Mouse (Mus musculus): ENCODE data around the gene Cybb.
"Not testable (repeated sequence)": the region's sequence is repeated elsewhere in the genome, so short reads cannot be mapped to it uniquely, and the experiment has no call there.

Gene Cybb

DNA sequence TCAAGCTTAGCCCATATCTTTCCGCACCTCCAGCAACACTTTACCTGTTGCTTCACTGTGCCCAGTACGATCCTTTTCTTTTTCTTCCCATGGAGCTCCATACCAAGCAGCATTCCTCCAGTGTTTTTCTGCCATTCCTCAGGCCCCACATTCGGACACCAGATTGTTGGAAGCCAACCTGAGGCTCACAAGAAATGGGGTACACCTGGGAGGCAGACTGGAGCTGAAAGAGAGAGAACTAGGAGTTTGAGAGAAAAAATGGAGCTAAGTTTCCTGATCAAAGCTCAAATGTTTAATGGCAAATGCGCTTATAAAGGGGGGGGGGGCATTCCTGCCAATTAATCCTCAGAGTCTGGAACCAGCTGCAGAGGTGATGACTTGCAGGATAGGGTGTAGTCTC, at the start of gene Cybb:
Cybb (minus strand) TSS at position 101 of the 400 bp plus-strand sequence.
- DNase-seq (ENCODE audit: low read depth), result no peak

DNA sequence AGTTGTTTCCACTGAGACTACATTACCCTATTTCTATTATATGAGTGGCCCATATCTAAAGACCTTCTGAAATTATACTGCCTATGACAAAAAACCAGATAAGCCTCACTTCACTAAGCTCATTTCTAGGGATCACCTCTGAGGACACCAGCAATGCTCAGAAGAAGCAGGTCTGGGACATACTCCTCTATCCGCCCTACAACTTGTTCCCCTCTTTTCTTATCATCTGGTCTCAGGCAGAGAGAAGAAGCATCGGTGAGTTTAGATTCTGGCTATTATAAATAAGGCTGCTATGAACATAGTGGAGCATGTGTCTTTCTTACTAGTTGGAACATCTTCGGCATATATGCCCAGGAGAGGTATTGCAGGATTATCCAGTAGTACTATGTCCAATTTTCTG, 49.3 kb upstream of the Cybb start:
- no peak for DNase-seq (ENCODE audit: low read depth)

DNA sequence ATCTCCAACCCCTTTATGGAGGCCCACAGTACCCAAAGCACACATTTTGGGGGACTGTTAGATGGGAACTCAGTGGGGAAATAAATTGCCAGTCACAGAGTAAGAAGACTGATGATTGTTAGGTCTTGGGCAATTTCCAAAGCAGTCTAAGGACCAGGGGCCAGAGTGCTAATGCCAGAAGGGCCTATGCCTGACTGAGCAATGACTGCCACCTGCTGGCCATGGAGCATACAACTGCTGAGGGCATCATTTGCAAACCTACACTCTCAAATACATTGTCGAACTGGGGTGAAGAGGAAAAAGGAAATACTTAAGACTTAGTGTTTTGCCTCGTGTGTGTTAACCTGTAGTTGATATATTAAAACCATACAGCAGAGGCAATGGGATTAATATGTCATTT, 32.4 kb upstream of the Cybb start:
- DNase-seq (ENCODE audit: low read depth), result peak; percentile 11

DNA sequence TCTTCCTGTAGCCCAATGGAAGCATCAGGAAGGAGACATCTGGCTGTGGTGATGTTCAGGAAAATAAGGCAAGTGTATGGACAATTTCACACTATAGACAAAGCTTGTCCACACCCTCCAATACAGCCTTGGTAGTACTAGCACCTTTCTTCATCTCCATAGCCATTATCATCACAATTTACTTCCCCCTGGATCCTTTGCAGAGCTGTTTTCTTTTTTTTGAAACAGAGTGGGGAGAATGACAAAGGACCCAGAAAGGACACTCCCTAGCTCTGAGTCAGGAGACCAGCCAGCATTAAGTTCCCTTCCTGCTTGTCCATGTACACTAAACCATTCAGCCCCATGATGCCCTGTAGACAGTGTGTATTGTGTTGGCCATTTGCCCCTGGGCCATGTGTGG, 30.0 kb upstream of the Cybb start:
- not testable (repeated sequence) for DNase-seq (ENCODE audit: low read depth)

DNA sequence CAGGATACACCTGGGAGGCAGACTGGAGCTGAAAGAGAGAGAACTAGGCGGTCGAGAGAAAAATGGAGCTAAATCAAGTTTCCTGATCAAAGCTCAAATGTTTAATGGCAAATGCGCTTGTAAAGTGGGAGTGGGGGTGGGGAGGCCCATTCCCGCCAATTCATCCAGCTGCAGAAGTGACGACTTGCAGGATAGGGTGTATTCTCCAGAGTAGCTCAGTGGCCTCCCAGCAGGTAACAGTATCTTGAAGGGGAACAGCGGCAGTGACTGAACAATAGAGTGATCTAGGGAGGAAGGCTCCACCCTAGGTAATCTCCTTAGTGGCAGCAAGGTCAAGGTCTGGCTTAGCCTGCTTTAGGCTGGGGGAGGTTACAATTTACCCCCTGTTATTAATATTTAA, 12.5 kb downstream of the Cybb start:
- DNase-seq (ENCODE audit: low read depth), result not testable (repeated sequence)

DNA sequence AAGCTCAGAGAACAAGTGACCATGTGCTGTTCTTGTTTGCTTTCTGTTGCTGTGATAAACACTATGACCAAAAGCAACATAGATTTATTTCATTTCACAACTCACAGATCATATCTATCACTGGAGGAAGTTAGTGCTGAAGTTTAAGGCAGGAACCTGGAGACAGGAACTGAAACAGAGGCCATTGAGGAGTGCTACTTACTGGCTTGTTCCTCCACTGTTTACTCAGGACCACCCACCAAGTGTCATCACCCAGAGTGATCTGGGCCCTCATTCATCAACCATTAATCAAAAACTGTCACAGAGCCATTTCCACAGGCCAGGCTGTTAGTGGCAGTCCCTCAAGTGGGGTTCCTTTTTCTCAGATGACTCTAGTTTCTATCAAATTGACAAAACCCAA, 13.1 kb downstream of the Cybb start:
- DNase-seq (ENCODE audit: low read depth), result no peak

DNA sequence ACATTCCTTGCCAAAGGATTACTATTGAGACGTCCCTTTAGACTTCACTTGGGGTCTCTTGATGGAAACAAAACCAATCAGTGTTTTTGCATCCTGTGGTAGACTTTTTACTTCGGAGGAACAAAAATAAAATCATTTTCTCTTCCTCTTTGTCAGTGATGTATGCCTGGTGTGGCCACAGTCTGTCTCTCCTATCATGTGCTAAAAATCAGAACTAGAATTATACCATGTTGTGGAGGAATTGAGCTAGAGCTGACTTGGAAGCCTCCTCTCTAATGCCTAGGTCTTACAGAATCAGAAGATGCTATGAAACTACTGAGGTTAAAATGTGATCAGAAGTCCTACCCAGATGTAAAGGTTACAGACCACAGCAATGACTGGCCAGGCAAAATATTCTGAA, 13.8 kb downstream of the Cybb start:
- DNase-seq (ENCODE audit: low read depth), result no peak

DNA sequence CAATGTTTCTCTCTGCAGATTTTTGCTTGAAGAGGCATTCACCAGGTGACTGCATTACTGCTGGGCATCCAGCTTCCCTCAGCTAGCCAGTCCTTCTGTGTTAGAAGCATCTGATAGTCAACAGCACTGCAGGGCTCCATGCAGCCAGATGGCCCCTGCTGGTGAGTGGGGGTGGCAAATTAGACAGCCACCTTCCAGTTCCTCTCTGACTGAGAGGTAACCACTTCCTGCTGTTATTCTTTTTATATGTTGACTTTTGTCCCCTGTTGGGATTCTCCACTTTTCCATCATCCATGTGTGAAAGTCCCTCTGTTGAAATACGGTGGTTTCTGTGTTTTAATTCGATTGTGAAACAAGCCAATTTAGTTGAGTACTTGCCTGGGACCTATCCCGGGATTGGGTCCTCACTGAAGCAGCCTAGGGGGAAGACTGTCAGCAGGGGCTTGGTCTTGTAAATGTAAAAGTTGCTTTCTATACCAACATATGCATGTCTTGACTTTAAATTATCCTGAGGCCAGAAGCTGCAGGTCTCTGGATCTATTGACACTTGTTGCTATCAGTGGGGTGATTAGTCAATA, 16.7 kb downstream of the Cybb start:
- peak; percentile 2 for DNase-seq (ENCODE audit: low read depth)

DNA sequence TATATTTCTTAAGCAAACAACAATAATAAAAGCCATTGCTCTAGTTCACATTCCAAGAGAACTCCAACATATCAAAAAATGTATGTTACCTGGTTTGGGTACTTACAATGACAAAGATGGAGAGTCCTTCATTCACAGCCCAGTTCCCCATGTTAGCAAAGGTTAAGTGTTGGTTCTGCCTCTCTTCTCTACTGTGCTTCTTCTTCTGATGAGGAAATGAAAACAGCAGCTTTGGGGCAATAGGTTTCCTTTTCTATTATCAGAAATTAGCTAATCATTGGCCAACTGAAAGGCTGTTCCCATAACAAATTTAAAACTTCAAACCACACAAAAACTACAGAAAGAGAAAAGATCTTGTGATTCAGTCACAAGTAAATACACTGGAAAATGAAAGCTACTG, 18.5 kb downstream of the Cybb start:
- DNase-seq (ENCODE audit: low read depth), result no peak

DNA sequence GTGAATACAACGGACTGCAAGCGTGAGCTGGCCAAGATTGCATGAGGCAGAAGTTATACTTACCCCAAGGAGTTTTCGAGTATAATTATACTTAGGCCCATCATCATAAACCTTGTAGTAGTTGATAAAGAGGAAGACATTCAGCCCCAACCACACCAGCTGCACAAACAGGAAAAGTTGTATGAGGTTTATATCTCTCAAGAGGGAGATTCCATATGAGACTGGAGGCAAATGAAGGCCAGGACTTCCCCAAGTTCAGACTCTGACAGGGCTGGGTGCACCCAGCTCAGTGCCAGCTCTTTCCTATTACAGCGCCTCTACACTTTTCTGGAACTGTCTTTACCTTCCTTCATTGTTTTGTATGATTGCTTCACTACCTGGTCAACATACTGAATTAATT, 20.6 kb downstream of the Cybb start:
- no peak for DNase-seq (ENCODE audit: low read depth)

DNA sequence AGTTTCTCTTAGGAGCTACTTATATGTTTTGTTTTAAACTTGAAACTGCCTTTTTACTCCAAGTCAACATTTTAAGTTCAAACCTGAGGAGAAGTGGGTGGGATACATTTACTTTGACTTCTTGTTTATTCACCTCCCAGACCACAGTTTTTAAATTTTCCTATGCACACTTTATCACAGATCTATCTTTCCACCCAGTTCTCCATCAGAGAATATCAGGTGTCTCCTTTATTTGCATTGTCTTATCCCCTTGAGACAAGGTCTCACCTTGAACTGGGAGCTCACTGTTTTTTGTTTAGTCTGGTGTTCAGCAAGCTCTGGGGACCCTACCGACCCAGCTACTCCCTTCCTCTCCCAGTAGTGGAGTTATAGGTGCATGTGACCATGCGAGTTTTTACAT, 21.7 kb downstream of the Cybb start:
- DNase-seq (ENCODE audit: low read depth), result no peak

DNA sequence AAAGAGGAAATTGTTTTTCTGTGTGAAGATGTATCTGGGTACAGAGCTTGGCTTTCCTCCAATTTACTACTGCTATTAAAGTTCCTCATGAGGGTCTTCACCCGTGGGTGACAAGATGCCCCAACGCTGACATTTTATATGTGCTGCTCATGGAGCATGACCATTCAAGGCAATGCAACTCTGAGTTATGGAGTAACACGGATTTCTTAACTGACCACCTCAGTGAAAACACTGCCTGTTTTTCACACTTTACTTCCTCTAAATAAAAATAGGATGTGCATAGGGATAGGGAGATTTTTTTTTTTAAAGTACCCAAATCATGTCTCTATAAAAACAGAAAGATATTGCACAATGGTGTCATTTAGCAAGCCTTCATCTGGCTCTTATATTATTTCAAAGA, 24.9 kb downstream of the Cybb start:
- no peak for DNase-seq (ENCODE audit: low read depth)

DNA sequence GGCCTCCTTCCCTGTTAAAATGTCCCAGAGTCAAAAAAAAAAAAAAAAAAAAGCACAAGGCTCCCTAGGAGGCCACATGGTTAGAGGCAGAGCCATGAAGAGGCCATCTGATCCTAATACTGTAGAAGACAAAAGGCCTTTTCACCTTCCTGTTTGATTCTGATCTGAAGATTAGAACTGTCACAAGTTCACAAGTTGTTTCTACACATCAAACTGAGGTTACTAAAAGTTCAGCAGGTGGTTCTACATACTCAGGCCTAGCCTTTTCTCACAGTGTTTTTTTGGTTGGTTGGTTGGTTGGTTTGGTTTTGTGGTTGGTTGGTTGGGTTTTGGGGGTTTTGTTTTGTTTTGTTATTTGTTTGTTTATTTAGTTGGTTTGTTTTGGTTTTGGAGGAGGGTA, 26.2 kb downstream of the Cybb start:
- DNase-seq (ENCODE audit: low read depth), result no peak

DNA sequence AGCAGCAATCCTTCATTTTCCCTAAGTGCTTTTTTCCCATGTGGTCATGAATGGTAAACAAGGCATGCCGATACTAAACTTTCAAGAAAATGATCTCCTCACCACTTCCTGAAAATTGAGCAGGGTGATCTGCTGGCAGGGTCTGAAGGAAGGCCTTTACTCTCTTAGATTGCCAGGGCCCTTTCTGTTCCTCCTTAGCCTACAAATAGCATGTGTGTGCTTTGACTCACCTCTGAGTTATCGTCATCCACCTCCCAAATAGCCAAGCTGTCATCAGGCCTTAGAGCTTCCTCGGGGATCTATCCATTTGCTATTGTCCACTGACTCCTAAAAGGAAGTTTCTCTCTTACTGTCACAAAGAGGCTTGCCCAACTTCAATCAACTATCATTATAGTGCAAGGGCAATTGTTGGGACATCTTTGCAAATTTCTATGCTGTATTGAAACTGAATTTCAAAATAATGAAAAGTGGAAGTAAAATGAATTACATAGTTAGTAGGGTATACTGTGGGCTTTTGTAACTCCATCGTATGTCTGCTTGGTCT, 27.1 kb downstream of the Cybb start:
- no peak for DNase-seq (ENCODE audit: low read depth)

DNA sequence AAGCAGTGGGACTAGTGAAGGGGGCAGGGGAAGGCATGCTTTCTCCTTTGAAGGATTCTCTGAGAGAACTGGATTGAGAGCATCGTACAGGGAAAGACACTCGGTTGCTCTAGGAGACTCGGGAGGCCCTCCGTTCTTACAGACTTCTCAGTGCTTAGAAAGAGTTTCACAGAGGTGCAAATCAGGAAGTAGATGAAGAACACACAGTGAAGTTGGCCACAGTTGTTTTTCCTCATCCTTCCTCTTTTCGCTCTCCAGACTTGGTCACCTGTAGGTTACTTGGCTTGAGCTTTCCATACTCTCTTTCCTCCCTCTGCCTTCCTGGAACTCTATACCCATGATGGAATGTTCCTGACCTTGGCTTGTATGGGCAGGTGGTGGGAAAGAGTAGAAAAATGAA, 35.2 kb downstream of the Cybb start:
- no peak for DNase-seq (ENCODE audit: low read depth)

DNA sequence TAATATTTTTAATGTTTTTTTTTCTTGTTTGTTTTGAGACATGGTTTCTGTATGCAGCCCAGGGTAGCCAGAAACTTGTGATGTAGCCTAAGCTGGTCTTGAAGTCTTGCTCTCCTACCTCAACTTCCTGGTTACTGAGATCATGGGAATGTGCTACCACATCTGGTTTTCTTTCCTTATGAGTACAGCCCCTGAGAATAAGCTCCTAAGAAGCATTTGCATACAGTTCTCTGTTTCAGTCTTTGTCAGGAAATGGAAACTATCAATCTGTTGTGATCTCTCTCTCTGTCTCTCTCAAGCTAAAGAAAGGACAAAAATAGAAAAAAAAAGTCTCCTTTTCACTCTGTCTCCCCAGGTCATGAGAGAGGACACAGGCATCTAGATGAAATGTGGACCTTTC, 40.3 kb downstream of the Cybb start:
- DNase-seq (ENCODE audit: low read depth), result no peak

DNA sequence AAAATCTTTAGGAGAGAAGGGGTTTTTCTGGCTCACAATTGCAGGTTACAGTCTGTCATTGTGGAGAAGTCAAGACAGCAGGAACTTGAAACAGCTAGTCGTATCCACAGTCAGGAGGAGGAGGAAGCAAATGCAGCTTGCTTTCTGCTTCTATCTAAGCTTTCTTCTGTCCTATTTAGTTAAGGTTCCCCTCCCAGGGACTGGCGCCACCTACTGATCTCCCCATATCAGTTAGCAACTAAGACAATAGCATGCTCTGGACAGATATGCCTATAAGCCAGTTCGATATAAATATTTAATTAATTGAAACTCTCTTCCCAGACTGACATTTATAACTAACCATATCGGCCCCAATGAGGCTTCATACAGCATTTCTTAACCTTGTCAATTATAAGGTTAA, 46.5 kb downstream of the Cybb start:
- DNase-seq (ENCODE audit: low read depth), result no peak

DNA sequence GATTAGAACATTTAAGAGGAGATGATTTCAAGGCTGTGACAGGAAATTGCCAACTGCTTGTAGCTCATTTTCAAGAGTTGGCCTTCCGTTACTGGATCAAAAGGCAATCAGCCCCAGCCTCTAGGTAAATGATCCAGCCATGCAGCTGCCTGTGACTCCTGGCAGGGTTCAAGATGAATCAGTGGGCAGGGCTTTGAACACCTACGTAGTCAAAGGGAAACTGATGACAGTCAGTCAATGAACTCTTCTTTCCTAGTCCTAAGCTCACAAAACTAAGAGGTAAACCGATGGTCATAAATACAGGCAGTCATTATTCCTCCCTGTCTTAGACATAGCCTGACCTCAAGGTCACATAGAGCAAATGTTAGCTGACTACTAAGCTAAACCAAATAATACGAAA, 47.0 kb downstream of the Cybb start:
- DNase-seq (ENCODE audit: low read depth), result no peak

DNA sequence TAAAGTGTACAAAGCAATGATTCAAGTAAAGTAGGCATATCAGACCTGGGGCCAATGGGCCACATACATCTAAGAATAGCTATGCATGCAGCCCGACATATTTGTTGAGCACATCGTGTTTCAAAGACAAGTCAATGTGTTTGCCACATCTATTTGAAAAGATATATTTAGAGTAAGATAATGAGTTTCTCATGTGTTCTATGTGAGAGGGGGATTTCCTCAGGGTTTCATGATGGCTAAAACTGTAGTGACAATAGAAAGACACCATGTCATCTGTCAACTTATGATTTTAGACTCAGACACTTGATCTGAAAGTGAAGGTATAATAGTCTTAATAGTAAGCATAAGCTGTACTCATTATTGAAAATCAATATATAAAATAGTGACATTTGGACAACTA, 48.3 kb downstream of the Cybb start:
- DNase-seq (ENCODE audit: low read depth), result no peak

DNA sequence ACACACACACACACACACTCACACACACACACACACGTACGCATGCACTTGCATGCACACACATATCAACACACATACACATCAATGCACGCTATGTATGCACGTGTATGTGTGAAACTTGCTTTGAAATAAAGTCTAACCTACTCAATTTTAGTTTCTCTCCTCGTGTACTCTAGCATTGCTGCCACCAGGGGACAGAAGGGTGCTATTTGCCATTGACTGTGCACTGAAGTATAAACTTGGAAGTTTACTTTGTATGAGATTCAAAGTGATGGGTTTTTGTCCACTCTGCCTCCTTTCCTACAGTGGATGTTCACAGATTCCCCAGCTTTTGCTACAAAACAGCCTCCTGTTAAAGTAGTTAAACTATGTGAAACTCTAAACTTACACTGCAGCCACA, 73.7 kb downstream of the Cybb start:
- no peak for DNase-seq (ENCODE audit: low read depth)

All from naive thymus-derived CD4-positive, alpha-beta T cell, adult 2 months (primary cell).